Mouse (Mus musculus) heart, embryonic 11.5 days (tissue): ENCODE measurements around the gene Ankrd34a. TPM values are rescaled to one million over a fixed set of nuclear protein-coding genes. Genes with fewer than 3 reads are reported as not detected.

Experiments used
- ATAC-seq: fragments of 200-750 bp; cut with Nextera tagmentation; replicated peaks from 2 replicates; pipeline ENCODE4 v1.8.0; 2017; ENCODE audit warnings: moderate library complexity; ENCODE audit not compliant: insufficient number of reproducible peaks, low FRiP score, low TSS enrichment
- H3K27ac ChIP-seq: fragments of 300-500 bp; sonication (generic); 2 replicates; pipeline ENCODE4 v1.5.1; 2014; ENCODE audit warnings: mild to moderate bottlenecking, low read depth, low read length
- H3K27me3 ChIP-seq: fragments of 300-500 bp; sonication (generic); 2 replicates; pipeline ENCODE4 v1.6.1; 2014; ENCODE audit warnings: mild to moderate bottlenecking, low read length, mixed read lengths; ENCODE audit not compliant: control insufficient read depth, insufficient read depth
- H3K36me3 ChIP-seq: fragments of 300-500 bp; sonication (generic); 2 replicates; pipeline ENCODE4 v1.6.1; 2014; ENCODE audit warnings: mild to moderate bottlenecking, low read length, moderate library complexity, mixed read lengths; ENCODE audit not compliant: control insufficient read depth, insufficient read depth
- H3K4me1 ChIP-seq: fragments of 300-500 bp; sonication (generic); 2 replicates; pipeline ENCODE4 v1.6.1; 2014; ENCODE audit warnings: low read length; ENCODE audit not compliant: control insufficient read depth, insufficient read depth
- H3K4me2 ChIP-seq: fragments of 300-500 bp; sonication (generic); 2 replicates; pipeline ENCODE4 v1.6.1; 2014; ENCODE audit warnings: mild to moderate bottlenecking, moderate library complexity
- H3K4me3 ChIP-seq: fragments of 300-500 bp; sonication (generic); 2 replicates; pipeline ENCODE4 v1.5.1; 2014; ENCODE audit warnings: low read depth, low read length
- H3K9ac ChIP-seq: fragments of 300-500 bp; sonication (generic); 2 replicates; pipeline ENCODE4 v1.6.1; 2014; ENCODE audit warnings: mild to moderate bottlenecking, low read depth, low read length, moderate library complexity
- H3K9me3 ChIP-seq: fragments of 300-500 bp; sonication (generic); replicated peaks from 2 replicates; pipeline ENCODE4 v1.6.1; 2016; ENCODE audit warnings: low read length; ENCODE audit not compliant: control insufficient read depth
- WGBS: fragments of 180-500 bp; shearing (Covaris S2); extraction: QIAGEN DNeasy Blood & Tissue Kit; methylation state at CpG from one replicate; pipeline ENCODE4 v1.1.7; 2014; ENCODE audit not compliant: insufficient replicate concordance; 5-methylcytosine and 5-hydroxymethylcytosine counted together
- polyA plus RNA-seq: library from polyadenylated mRNA; unstranded; fragments of >200 nt; fragmentation: Nextera tagmentation; extraction: Ambion mirVana; gene quantifications from 2 replicates; pipeline ENCODE4 v1.2.1, GENCODE M21; 2014

Ankrd34a gene
- polyA plus RNA-seq, 1 experiment from 2014 or later = 9.0 TPM

- peak overlapping the region; percentile 15; the same call in 1 of the 2 replicates for H3K27ac ChIP-seq
- WGBS = 48% methylated on average over 19 of the region's 19 CpGs
- no peaks in the 10 kb centered on the region for H3K9me3 ChIP-seq
- H3K36me3 ChIP-seq = no peaks in the 10 kb centered on the region
- H3K9ac ChIP-seq = 0 out of 2 replicates have a peak overlapping the region, but pooled peaks have one; percentile 10
- no peak overlapping the region for H3K4me3 ChIP-seq
- no peak for ATAC-seq
- H3K4me1 ChIP-seq = peaks cover 46% of the 10 kb centered on the region
- peak overlapping the region; percentile 11; the same call in 1 of the 2 replicates for H3K4me2 ChIP-seq
- H3K27me3 ChIP-seq = no peaks in the 10 kb centered on the region
Observed at GRCm38 (mm10) chr3:96573611-96574511, 22.6 kb upstream of the Ankrd34a start.

DNA sequence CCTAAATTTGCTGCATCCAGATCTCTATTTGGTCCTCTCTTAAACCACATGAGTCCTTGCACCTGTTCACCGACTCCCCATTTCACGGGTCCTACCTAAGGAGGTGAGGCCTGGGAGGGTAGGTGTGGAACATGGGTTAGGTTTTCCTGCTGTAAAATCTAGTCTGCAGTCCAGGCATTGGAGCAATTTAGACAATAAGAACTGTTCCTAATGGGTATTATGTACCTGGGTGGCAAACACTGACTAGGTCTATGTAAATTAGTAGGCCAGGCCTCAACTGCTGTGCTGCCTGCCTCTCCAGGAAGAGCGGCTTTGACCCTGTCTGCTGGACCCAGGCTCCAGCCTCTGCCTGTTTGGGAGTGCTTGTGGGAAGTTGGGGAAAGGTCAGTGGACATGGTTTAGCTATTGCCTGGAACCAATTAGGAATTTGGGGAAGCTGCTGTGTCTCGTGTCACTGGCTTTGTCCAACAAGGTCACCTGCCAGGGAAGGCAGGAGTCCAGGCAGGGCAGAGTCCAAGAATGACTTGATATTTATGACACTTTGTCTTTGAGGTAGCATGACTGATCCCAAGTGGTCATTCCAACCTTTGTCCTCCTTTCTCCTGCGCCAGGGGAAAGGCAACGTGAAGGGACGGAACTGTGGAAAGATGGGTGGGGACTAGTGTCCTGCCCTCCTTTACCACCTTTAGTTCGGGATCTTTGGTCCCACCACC is 21.0 kb upstream of the Ankrd34a start:
- Histone ChIP-seq H3K9ac (no peak overlapping the region), H3K27me3 (no peaks in the 10 kb centered on the region), H3K36me3 (no peaks in the 10 kb centered on the region), H3K9me3 (no peaks in the 10 kb centered on the region), H3K4me3 (no peak overlapping the region), H3K4me2 (peak overlapping the region; percentile 51; the same call in 1 of the 2 replicates), H3K4me1 (peaks cover 54% of the 10 kb centered on the region), H3K27ac (peak overlapping the region; percentile 98)
- 90% methylated on average over 8 of the region's 8 CpGs for WGBS
- no peak for ATAC-seq

GRCm38 (mm10) chr3:96576005-96576658 is 20.3 kb upstream of the Ankrd34a start:
- no peak for ATAC-seq
- H3K4me3 ChIP-seq = peak overlapping the region; percentile 28
- H3K9me3 ChIP-seq = no peaks in the 10 kb centered on the region
- no peaks in the 10 kb centered on the region for H3K27me3 ChIP-seq
- H3K9ac ChIP-seq = peak overlapping the region; percentile 63
- 39% methylated on average over 14 of the region's 14 CpGs for WGBS
- H3K27ac ChIP-seq = peak overlapping the region; percentile 98
- peak overlapping the region; percentile 51 for H3K4me2 ChIP-seq
- H3K4me1 ChIP-seq = peaks cover 59% of the 10 kb centered on the region
- H3K36me3 ChIP-seq = no peaks in the 10 kb centered on the region

- Histone ChIP-seq H3K4me2 (peak within 1 kb of the TSS; percentile 51), H3K27me3 (no peaks in the 10 kb centered on the region), H3K4me3 (peak within 1 kb of the TSS; percentile 28), H3K9me3 (no peaks in the 10 kb centered on the region), H3K27ac (peak within 1 kb of the TSS; percentile 98), H3K4me1 (peaks cover 56% of the 10 kb centered on the region), H3K9ac (peak within 1 kb of the TSS; percentile 63), H3K36me3 (no peaks in the 10 kb centered on the region)
- 12% methylated on average over 17 of the region's 17 CpGs for WGBS
- peak; percentile 89 for ATAC-seq
Observed at GRCm38 (mm10) chr3:96576690-96577541, 19.5 kb upstream of the Ankrd34a start, which contains the start of gene Gm16253. Gene Gm16253, plus strand, starts transcription at chr3:96576984.

- H3K27me3 ChIP-seq = no peaks in the 10 kb centered on the region
- no peaks in the 10 kb centered on the region for H3K36me3 ChIP-seq
- peak overlapping the region; percentile 98 for H3K27ac ChIP-seq
- no peak overlapping the region; the same call in 1 of the 2 replicates for H3K4me3 ChIP-seq
- no peak for ATAC-seq
- H3K4me1 ChIP-seq = peaks cover 55% of the 10 kb centered on the region
- H3K9ac ChIP-seq = peak overlapping the region; percentile 63
- H3K4me2 ChIP-seq = peak overlapping the region; percentile 51
- 74% methylated on average over 4 of the region's 4 CpGs for WGBS
- H3K9me3 ChIP-seq = no peaks in the 10 kb centered on the region
Observed at GRCm38 (mm10) chr3:96577566-96577965, 18.9 kb upstream of the Ankrd34a start.

DNA sequence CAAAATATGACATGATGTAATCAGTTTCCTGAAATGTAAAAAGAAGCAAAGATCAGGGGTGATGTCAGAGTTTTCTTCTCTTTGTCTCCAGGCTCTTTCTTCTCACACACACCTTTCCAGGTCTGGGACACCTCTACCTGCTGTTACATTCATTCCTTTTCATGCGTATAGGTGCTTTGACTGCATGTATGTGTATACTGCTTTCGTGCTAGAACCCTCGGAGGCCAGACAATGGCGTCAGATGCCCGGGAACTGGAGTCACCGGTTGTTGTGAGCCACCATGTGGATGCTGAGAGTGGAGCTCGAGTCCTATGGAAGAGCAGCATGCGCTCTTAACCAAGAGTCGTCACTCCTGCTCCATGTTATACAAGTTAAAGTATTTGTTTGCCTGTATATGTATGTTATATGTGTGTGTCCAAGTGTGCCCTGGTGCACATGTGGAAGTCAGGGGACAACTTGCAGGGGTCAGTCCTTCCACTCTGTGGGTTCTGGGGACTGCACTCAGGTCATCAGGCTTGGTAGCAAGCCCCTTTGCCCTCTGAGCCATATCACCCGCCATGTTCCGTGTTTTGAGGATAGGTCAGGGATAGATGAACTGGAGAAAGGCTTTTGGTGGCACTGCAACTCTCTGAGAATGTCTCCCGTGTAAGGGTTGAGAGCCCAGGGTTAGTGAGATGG is 17.7 kb upstream of the Ankrd34a start:
- H3K4me1 ChIP-seq = peaks cover 50% of the 10 kb centered on the region
- H3K9ac ChIP-seq = no peak overlapping the region
- no peaks in the 10 kb centered on the region for H3K27me3 ChIP-seq
- 77% methylated on average over 12 of the region's 12 CpGs for WGBS
- H3K4me3 ChIP-seq = no peak overlapping the region
- H3K4me2 ChIP-seq = no peak overlapping the region
- no peaks in the 10 kb centered on the region for H3K36me3 ChIP-seq
- no peak for ATAC-seq
- no peaks in the 10 kb centered on the region for H3K9me3 ChIP-seq
- H3K27ac ChIP-seq = 0 out of 2 replicates have a peak overlapping the region, but pooled peaks have one; percentile 22

DNA sequence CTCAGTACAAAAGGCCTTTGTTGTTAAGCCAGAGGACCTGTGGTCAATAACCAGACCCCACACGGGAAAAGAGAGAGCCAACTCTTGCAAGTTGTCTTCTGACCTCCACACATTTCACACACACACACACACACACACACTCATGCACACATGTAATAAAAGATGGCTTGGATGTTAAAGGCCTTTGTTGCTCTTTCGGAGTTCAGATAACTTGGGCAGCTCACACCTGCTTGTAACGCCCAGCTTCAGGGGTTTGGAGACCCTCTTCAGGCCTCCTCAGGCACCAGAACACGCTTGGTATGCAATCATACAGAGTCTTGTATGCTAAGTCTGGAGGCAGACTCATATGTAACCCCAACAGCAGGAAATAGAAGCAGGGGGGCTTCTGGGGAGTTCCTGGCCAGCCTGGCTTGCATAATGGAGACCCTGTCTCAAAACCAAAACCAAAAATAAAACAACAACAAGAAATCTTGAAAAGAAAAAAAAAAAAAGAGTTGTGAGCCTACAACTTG is 17.1 kb upstream of the Ankrd34a start:
- Histone ChIP-seq H3K27me3 (no peaks in the 10 kb centered on the region), H3K4me1 (peaks cover 44% of the 10 kb centered on the region), H3K36me3 (no peaks in the 10 kb centered on the region), H3K9ac (0 out of 2 replicates have a peak overlapping the region, but pooled peaks have one; percentile 10), H3K4me2 (no peak overlapping the region), H3K4me3 (no peak overlapping the region), H3K27ac (peak overlapping the region; percentile 59; the same call in 1 of the 2 replicates), H3K9me3 (no peaks in the 10 kb centered on the region)
- no peak for ATAC-seq
- WGBS = 71% methylated on average over 4 of the region's 4 CpGs
